Mouse (Mus musculus) urinary bladder, adult 2 months (tissue): ENCODE measurements around the gene Olfr774. TPM values are rescaled to one million over a fixed set of nuclear protein-coding genes. Genes with fewer than 3 reads are reported as not detected.
"Not testable (repeated sequence)": the region's sequence is repeated elsewhere in the genome, so short reads cannot be mapped to it uniquely, and the experiment has no call there.

Experiments used
- DNase-seq: peaks from one replicate; pipeline ENCODE4 v3.0.0; 2022; ENCODE audit warnings: low spot score
- polyA plus RNA-seq: library from polyadenylated mRNA; depleted of rRNA; stranded (reverse); fragments of >200 nt; gene quantifications from 2 replicates; pipeline ENCODE4 v1.2.3, GENCODE M21; 2012; rRNA removed

Gene Olfr774
- not detected in 2 replicates for polyA plus RNA-seq

DNA sequence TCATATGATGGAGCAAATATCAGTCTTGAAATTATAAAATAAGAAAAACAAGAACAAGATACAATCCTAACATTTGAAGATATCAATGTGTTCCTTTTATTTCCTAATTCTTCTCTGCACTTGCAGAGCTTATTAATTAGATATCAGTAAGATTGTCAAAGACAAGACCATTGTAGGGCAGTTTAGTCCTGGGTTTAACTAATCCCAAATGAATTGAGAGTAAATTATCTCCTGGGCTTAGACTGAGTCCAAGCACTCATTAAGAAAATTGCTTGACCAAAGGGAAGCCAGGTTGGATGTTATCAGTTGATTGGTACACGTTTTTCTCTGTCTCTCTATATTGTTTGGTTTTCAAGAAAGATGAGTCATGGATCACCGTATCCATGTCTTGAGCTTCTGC lies at the start of gene Olfr774:
TSS of gene Olfr774 (plus strand) at position 301 of the 400 bp plus-strand sequence.
- DNase-seq: no peak

DNA sequence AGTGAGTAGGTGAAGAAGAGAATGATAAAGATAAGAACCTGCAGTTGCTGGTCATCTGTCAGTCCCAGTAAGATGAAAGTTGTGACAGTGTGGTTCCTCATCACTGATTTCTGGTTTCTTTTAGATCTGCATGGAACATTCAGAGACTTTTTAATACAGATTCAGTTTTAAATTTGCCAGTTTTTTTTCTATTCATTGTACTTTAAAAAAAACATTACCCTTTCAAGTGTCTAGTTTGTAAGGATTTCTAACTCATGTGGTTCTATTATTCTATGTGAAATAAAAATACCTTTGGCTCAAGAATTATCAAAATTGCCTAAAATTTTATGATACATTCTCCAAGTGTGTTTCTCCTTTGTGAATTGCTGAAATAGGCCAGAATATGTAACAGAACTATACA lies 48.7 kb upstream of the Olfr774 start, which contains the start of gene Olfr773:
TSS of gene Olfr773 (minus strand) at position 101 of the 400 bp plus-strand sequence.
- not testable (repeated sequence) for DNase-seq

DNA sequence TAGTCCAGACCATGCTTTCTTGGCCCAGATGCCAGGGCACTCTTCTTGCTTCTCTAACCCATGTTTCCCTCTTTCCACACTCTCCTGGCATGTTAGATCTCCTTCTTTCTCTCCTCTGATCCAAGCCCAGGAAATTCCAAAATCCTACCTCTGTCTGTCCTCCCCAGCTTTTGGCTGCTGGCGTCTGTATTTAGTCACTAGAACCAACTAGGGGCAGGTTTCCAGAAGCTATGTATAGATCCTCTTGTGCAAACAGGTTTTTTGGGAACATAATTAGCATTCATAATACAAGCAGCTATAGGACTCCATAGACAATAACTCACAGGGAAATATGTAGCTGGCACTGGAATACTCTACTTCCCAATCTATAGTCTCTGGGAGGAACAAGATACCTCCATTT lies 5.3 kb upstream of the Olfr774 start:
- DNase-seq: no peak

DNA sequence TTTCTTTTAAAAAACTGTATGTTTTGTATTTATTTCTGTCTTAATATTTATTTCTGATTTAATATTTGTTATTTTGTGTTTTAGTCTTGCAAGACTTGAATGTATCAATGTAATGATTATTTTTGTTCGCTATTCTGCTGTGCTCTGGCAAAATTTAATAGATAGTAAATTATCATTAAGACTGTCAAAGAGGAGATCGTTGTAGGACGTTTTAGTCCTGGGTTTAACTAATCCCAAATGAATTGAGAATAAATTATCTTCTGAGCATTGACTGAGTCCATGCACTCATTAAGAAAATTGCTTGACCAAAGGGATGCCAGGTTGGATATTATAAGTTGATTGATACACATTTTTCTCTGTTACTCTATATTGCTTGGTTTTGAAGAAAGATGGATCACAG lies 12.1 kb downstream of the Olfr774 start, which contains the start of gene Olfr775:
TSS of gene Olfr775 (plus strand) at position 301 of the 400 bp plus-strand sequence.
- DNase-seq: no peak

DNA sequence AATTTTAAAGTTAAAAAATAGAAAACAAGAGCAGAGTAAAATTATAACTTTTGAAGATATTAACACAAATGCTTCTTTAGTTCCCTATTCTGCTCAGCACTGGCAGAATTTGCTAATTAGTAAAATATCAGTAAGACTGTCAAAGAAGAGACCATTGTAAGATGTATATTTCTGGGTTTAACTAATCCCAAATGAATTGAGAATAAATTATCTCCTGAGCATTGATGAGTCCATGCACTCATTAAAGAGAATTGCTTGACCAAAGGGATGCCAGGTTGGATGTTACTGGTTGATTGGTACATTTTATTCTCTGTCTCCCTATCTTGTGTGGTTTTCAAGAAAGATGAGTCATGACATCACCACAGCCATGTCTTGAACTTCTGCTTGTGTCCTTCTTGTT lies 22.8 kb downstream of the Olfr774 start, which contains the start of gene Olfr776:
TSS of gene Olfr776 (plus strand) at position 301 of the 400 bp plus-strand sequence.
- no peak for DNase-seq

DNA sequence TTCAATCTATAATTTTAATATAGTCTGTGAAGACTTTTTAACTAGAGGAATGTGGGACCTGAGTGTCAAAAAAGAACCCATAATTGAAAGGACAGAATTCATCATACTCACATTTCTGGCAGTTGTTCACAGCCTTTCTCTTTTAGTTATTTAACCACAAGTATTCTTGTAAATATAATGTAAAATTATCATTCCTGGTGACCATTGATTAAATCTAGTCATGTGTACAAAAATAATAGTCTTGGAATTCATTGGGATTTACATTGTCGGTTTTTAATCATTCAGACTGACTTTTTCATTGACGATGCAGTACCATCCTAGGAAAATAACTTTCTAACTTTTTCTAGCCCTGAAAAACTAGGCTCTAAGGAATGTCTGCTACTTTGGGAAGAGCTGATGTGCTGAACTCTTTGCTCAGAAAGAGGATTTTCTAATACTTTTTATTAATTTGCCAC lies 35.1 kb downstream of the Olfr774 start, which contains the start of gene Olfr777:
TSS of gene Olfr777 (minus strand) at position 405 of the 455 bp plus-strand sequence.
- no peak for DNase-seq

Other genes starting within 250 kb of the Olfr774 start
- gene Olfr9, start 246.8 kb upstream of the Olfr774 start, polyA plus RNA-seq: not detected in 2 replicates
- gene Olfr763, start 225.4 kb upstream of the Olfr774 start, polyA plus RNA-seq: not detected in 2 replicates
- not detected in 2 replicates for gene Olfr764-ps1, start 196.3 kb upstream of the Olfr774 start, polyA plus RNA-seq
- not detected in 2 replicates for gene Olfr765, start 186.2 kb upstream of the Olfr774 start, polyA plus RNA-seq
- gene Olfr766-ps1, start 167.2 kb upstream of the Olfr774 start, polyA plus RNA-seq: not detected in 2 replicates
- not detected in 2 replicates for gene Olfr767, start 153.3 kb upstream of the Olfr774 start, polyA plus RNA-seq
- gene Olfr768, start 136.8 kb upstream of the Olfr774 start, polyA plus RNA-seq: not detected in 2 replicates
- not detected in 2 replicates for gene Olfr769, start 118.3 kb upstream of the Olfr774 start, polyA plus RNA-seq
- gene Olfr770, start 97.2 kb upstream of the Olfr774 start, polyA plus RNA-seq: not detected in 2 replicates
- not detected in 2 replicates for gene Olfr771, start 71.5 kb upstream of the Olfr774 start, polyA plus RNA-seq
- not detected in 2 replicates for gene Olfr772, start 58.3 kb upstream of the Olfr774 start, polyA plus RNA-seq
- gene Olfr773, start 48.8 kb upstream of the Olfr774 start, polyA plus RNA-seq: not detected in 2 replicates
- not detected in 2 replicates for gene Olfr775, start 12.2 kb downstream of the Olfr774 start, polyA plus RNA-seq
- gene Olfr776, start 22.9 kb downstream of the Olfr774 start, polyA plus RNA-seq: not detected in 2 replicates
- gene Olfr777, start 35.3 kb downstream of the Olfr774 start, polyA plus RNA-seq: not detected in 2 replicates
- not detected in 2 replicates for gene Olfr780, start 81.9 kb downstream of the Olfr774 start, polyA plus RNA-seq
- not detected in 2 replicates for gene Olfr781, start 92.7 kb downstream of the Olfr774 start, polyA plus RNA-seq
- not detected in 2 replicates for gene Olfr782, start 112.6 kb downstream of the Olfr774 start, polyA plus RNA-seq
- gene Olfr784, start 147.9 kb downstream of the Olfr774 start, polyA plus RNA-seq: 0.03 and 0.06 TPM in 2 replicates
- gene Olfr785, start 169.2 kb downstream of the Olfr774 start, polyA plus RNA-seq: not detected in 2 replicates
- gene Olfr786, start 191.1 kb downstream of the Olfr774 start, polyA plus RNA-seq: not detected in 2 replicates
- gene Olfr787, start 225.7 kb downstream of the Olfr774 start, polyA plus RNA-seq: not detected in 2 replicates
- gene Olfr788, start 234.8 kb downstream of the Olfr774 start, polyA plus RNA-seq: not detected in 2 replicates
- not detected in 2 replicates for gene Olfr789, start 248.5 kb downstream of the Olfr774 start, polyA plus RNA-seq